Mouse (Mus musculus) layer of hippocampus, adult 2 months (tissue): ENCODE data around the gene Hnrnpr. TPM values are rescaled to one million over a fixed set of nuclear protein-coding genes. Genes with fewer than 3 reads are reported as not detected.

Experiments
- DNase-seq, 2 experiments: peaks; one replicate each; pipeline ENCODE4 v3.0.0; 2022; ENCODE audit warnings: low spot score in 2 of 2
- H3K27ac ChIP-seq: fragments of 200-600 bp; 2 replicates; pipeline ENCODE4 v1.8.1; 2022
- H3K4me3 ChIP-seq: fragments of 200-600 bp; 2 replicates; pipeline ENCODE4 v1.8.1; 2022; ENCODE audit warnings: mild to moderate bottlenecking
- CTCF ChIP-seq: fragments of 200-600 bp; conservative IDR thresholded peaks from 2 replicates; pipeline ENCODE4 v1.8.1; 2022; ENCODE audit warnings: antibody characterized with exemption, mild to moderate bottlenecking, moderate library complexity
- long read RNA-seq, 2 experiments: library from polyadenylated mRNA; stranded (forward); transcript quantifications; one replicate each; pipeline ENCODE4 v2.0.0; 2021; ENCODE audit warnings: borderline mapping rate in 2 of 2
- total RNA-seq, 2 experiments: library from RNA; stranded (reverse); gene quantifications; 2 replicates each; pipeline ENCODE4 v1.2.3; 2021

Hnrnpr gene
- total RNA-seq: 100 to 1,000 TPM in 1 of 2 experiments, 10 to 100 TPM in 1; 91.6 to 102 TPM
- long read RNA-seq, experiment 1, full-length matches to known transcripts: 105 of 110 reads
- long read RNA-seq, experiment 1, partial matches to known transcripts: 3 of 110 reads
- long read RNA-seq, experiment 1, other reads (novel, unspliced or antisense): 2 of 110 reads
- long read RNA-seq, experiment 2, full-length matches to known transcripts: 128 of 145 reads
- long read RNA-seq, experiment 2, partial matches to known transcripts: 9 of 145 reads
- long read RNA-seq, experiment 2, other reads (novel, unspliced or antisense): 8 of 145 reads

- H3K4me3 ChIP-seq: peak within 1 kb of the TSS; percentile 87
- no peak for TF ChIP-seq CTCF
- DNase-seq: peak; percentile 99
- H3K27ac ChIP-seq: peak within 1 kb of the TSS; percentile 90
Observed at GRCm38 (mm10) chr4:136310229-136311041, at the start of gene Hnrnpr. Gene Hnrnpr (plus strand): TSS chr4:136310942.

- H3K27ac ChIP-seq: no peak overlapping the region
- no peak for TF ChIP-seq CTCF
- DNase-seq: no peak
Observed at GRCm38 (mm10) chr4:136261912-136262311, 48.8 kb upstream of the Hnrnpr start.

GRCm38 (mm10) chr4:136263555-136263954 lies 47.2 kb upstream of the Hnrnpr start:
- DNase-seq: no peak
- TF ChIP-seq CTCF: no peak
- H3K4me3 ChIP-seq: no peak overlapping the region
- H3K27ac ChIP-seq: no peak overlapping the region

More at GRCm38 (mm10) chr4:136261912-136262311, 48.8 kb upstream of the Hnrnpr start:
- no peak overlapping the region for H3K4me3 ChIP-seq

- no peak for TF ChIP-seq CTCF
- H3K27ac ChIP-seq: no peak overlapping the region
- H3K4me3 ChIP-seq: no peak overlapping the region
- DNase-seq: no peak
Observed at GRCm38 (mm10) chr4:136266716-136267343, 43.9 kb upstream of the Hnrnpr start.

GRCm38 (mm10) chr4:136268912-136269311 lies 41.8 kb upstream of the Hnrnpr start:
- no peak overlapping the region for H3K4me3 ChIP-seq
- DNase-seq: no peak
- no peak for TF ChIP-seq CTCF
- no peak overlapping the region for H3K27ac ChIP-seq

- no peak overlapping the region for H3K27ac ChIP-seq
- TF ChIP-seq CTCF: no peak
- DNase-seq: no peak
- no peak overlapping the region for H3K4me3 ChIP-seq
Observed at GRCm38 (mm10) chr4:136270648-136271047, 40.1 kb upstream of the Hnrnpr start.

- Histone ChIP-seq H3K4me3 (no peak overlapping the region), H3K27ac (no peak overlapping the region)
- no peak for DNase-seq
- no peak for TF ChIP-seq CTCF
Observed at GRCm38 (mm10) chr4:136281097-136281496, 29.6 kb upstream of the Hnrnpr start.

GRCm38 (mm10) chr4:136281611-136282010 lies 29.1 kb upstream of the Hnrnpr start:
- DNase-seq: no peak
- TF ChIP-seq CTCF: no peak
- no peak overlapping the region for H3K27ac ChIP-seq
- no peak overlapping the region for H3K4me3 ChIP-seq

GRCm38 (mm10) chr4:136282621-136283480 lies 27.9 kb upstream of the Hnrnpr start:
- no peak for TF ChIP-seq CTCF
- peak overlapping the region; percentile 98 for H3K27ac ChIP-seq
- no peak for DNase-seq
- H3K4me3 ChIP-seq: no peak overlapping the region

- TF ChIP-seq CTCF: no peak
- Histone ChIP-seq H3K4me3 (peak overlapping the region; percentile 92; the same call in 1 of the 2 replicates), H3K27ac (peak overlapping the region; percentile 98)
- no peak for DNase-seq
Observed at GRCm38 (mm10) chr4:136283783-136284182, 27.0 kb upstream of the Hnrnpr start.

GRCm38 (mm10) chr4:136284455-136284854 lies 26.3 kb upstream of the Hnrnpr start, which contains the start of gene Zfp46:
Gene Zfp46 (plus strand): TSS chr4:136284683.
- peak within 1 kb of the TSS; percentile 98 for H3K27ac ChIP-seq
- peak; percentile 92 to 93 for DNase-seq
- H3K4me3 ChIP-seq: peak within 1 kb of the TSS; percentile 92
- TF ChIP-seq CTCF: peak; percentile 14; the same call in 1 of the 2 replicates

GRCm38 (mm10) chr4:136284891-136285290 lies 25.9 kb upstream of the Hnrnpr start:
- H3K27ac ChIP-seq: peak overlapping the region; percentile 98
- peak overlapping the region; percentile 92 for H3K4me3 ChIP-seq
- no peak for DNase-seq
- no peak for TF ChIP-seq CTCF
